Mouse (Mus musculus) lung, adult 2 months (tissue): ENCODE results near the gene Oard1.
A peak's percentile ranks its signal among the peaks of the same experiment; 100 is the strongest.

Experiments used
- CTCF ChIP-seq: fragments of 200-500 bp; IDR thresholded peaks from 2 replicates; pipeline ENCODE4 v1.5.1; 2011; ENCODE audit warnings: mild to moderate bottlenecking, low read length, control low read depth; ENCODE audit not compliant: insufficient read depth
- POLR2A ChIP-seq: fragments of 200-500 bp; IDR thresholded peaks from 2 replicates; pipeline ENCODE4 v1.6.1; 2011; ENCODE audit warnings: low read depth, mild to moderate bottlenecking, control low read depth, low read length, borderline replicate concordance; ENCODE audit errors: extremely low read depth

DNA sequence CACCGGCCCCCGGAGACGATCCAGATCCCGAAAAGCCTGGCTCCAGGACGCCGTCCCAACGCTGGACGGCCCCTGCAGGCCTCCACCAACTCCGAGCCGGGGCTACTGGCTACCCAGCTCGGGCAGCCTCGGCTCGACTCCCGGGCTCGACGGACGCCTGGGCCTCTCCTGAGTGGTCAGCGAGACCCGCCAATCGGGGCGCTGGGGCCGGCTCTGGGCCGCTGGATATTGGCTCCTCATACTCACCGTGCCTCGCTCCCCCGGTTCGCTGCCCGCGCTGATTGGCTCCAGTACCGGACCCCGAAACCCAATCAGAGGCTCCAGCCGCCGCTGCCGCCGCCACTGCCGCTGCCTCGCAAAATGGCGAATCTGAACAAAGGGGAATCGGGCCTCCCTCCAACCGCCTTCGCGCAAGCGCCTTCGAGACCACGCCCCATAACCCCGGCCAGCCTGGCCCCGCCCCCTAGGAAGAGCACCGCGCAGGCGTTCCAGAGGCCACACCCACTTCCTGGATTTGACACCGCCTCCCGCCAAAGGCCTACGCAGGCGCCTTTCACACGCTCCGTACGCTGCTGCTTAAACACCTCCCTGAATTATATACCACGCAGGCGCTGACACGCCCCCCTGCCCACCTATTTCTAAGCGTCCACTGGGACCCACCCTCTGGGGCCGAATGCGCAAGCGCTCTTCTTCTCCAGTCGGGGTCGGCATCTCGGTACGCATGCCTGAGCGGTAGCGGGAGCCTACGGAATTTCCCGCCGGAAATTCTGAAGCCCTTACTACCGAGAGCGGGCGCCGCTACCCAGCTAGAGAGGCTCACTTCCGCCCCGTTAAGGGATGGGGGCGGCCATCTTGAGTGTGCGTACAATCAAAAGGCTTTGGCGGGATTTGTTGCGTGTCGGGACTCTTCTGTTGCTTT is at the start of gene Oard1, which contains the start of gene Nfya:
- TF ChIP-seq CTCF, result no peak
- peak; percentile 62; the same call in 1 of the 2 replicates for TF ChIP-seq POLR2A
